Mouse (Mus musculus) heart, adult 2 months (tissue): ENCODE results near the gene Nhsl1. TPM values are rescaled to one million over a fixed set of nuclear protein-coding genes. Genes with fewer than 3 reads are reported as not detected.
A peak's percentile ranks its signal among the peaks of the same experiment; 100 is the strongest.

ENCODE experiments used
- DNase-seq, 2 experiments: peaks; one replicate each; pipeline ENCODE4 v3.0.0; 2021
- H3K27ac ChIP-seq: fragments of 200-600 bp; 2 replicates; pipeline ENCODE4 v1.8.1; 2022
- H3K27me3 ChIP-seq: fragments of 200-500 bp; 2 replicates; pipeline ENCODE4 v1.6.1; 2012; ENCODE audit warnings: mild to moderate bottlenecking, low read length, inconsistent platforms, mixed read lengths; ENCODE audit not compliant: control insufficient read depth, insufficient read depth
- H3K36me3 ChIP-seq: fragments of 200-500 bp; 2 replicates; pipeline ENCODE4 v1.6.1; 2012; ENCODE audit warnings: low read length, inconsistent platforms; ENCODE audit not compliant: control insufficient read depth, insufficient read depth
- H3K4me1 ChIP-seq: fragments of 200-500 bp; 2 replicates; pipeline ENCODE4 v1.6.1; 2011; ENCODE audit warnings: low read length; ENCODE audit not compliant: control insufficient read depth, insufficient read depth
- H3K4me3 ChIP-seq: fragments of 200-600 bp; 2 replicates; pipeline ENCODE4 v1.8.1; 2022
- H3K79me2 ChIP-seq: fragments of 200-500 bp; replicated peaks from 2 replicates; pipeline ENCODE4 v1.6.1; 2012; ENCODE audit warnings: mild to moderate bottlenecking, inconsistent platforms, low read length, moderate library complexity, mixed read lengths; ENCODE audit not compliant: control insufficient read depth, insufficient read depth
- H3K9ac ChIP-seq: fragments of 200-500 bp; 2 replicates; pipeline ENCODE4 v1.6.1; 2012; ENCODE audit warnings: low read depth, mild to moderate bottlenecking, control low read depth, inconsistent platforms, low read length, mixed read lengths
- CTCF ChIP-seq: fragments of 200-600 bp; IDR thresholded peaks from 2 replicates; pipeline ENCODE4 v1.8.1; 2022; ENCODE audit warnings: antibody characterized with exemption, mild to moderate bottlenecking, moderate library complexity
- EP300 ChIP-seq: fragments of 200-500 bp; IDR thresholded peaks from 2 replicates; pipeline ENCODE4 v1.6.1; 2011; ENCODE audit warnings: low read depth, low read length, control low read depth; ENCODE audit not compliant: insufficient read depth
- POLR2A ChIP-seq: fragments of 200-500 bp; IDR thresholded peaks from 2 replicates; pipeline ENCODE4 v1.6.1; 2011; ENCODE audit warnings: mild to moderate bottlenecking, low read depth, low read length, control low read depth; ENCODE audit not compliant: insufficient read depth
- WGBS: fragments of 180-500 bp; shearing (Covaris S2); methylation state at CpG from one replicate; pipeline ENCODE4 v1.1.7; 2018; 5-methylcytosine and 5-hydroxymethylcytosine counted together
- intact Hi-C: fragments of 180-260 bp; cut with DNase I; formaldehyde crosslinking; loops from one replicate; pipeline ENCODE4 v1.15.1; 2025
- polyA plus RNA-seq: library from polyadenylated mRNA; depleted of rRNA; stranded (reverse); fragments of >200 nt; gene quantifications from 2 replicates; pipeline ENCODE4 v1.2.3, GENCODE M21; 2012
- total RNA-seq, 2 experiments: library from RNA; stranded (reverse); gene quantifications; 2 replicates each; pipeline ENCODE4 v1.2.3; 2021

The Nhsl1 gene
- total and polyA plus RNA-seq, 3 experiments, result 6.8 to 17.4 (median 15.8) TPM

GRCm38 (mm10) chr10:18469279-18470135 lies 150.7 kb downstream of the Nhsl1 start:
- Histone ChIP-seq H3K79me2 (peaks cover 4% of the 10 kb centered on the region), H3K9ac (no peak overlapping the region), H3K36me3 (no peaks in the 10 kb centered on the region), H3K27me3 (no peaks in the 10 kb centered on the region), H3K4me1 (peaks cover 8% of the 10 kb centered on the region), H3K27ac (no peak overlapping the region), H3K4me3 (peak overlapping the region; percentile 16; the same call in 1 of the 2 replicates)
- 9% methylated on average over 17 of the region's 17 CpGs for WGBS
- no peak for DNase-seq
- intact Hi-C loops, result no loop called here
- TF ChIP-seq EP300, result no peak

DNA sequence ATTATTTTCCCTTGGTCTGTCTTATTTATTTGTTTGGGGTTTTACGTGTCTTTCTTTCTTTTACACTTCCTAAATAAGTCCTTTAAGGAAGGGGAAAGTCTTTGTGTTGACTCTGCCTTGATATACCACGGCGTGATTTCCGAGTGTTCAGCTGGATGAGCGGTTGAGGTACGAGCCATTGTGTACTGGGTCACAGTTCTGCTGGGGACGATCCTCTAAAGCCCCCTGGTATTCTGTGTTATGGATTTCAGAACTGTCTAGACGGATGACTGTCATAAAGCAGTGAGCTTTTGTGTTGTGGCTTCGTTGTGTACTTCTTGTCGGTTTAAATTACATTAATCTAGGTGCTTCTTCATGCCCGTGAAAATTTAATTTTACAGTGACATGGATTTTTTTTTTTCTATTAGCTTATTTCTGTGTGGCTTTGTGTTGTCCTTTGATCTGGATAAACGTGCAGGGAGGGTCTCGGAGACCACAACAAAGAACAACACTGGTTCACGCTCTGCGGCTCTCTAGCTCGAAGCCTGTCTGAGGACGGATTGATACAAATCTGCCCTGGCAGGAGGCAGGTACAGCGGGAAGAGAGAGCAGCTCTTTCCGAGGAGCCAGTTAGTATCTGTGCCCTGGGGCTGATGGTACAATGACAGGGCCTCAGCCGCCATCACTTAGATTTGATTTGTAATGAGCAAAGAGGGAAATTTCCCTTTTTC lies 151.7 kb downstream of the Nhsl1 start:
- Histone ChIP-seq H3K9ac (no peak overlapping the region), H3K36me3 (no peaks in the 10 kb centered on the region), H3K79me2 (peaks cover 4% of the 10 kb centered on the region), H3K4me1 (peaks cover 8% of the 10 kb centered on the region), H3K27me3 (no peaks in the 10 kb centered on the region), H3K4me3 (no peak overlapping the region), H3K27ac (no peak overlapping the region)
- no peak for DNase-seq
- 85% methylated on average over 20 of the region's 20 CpGs for WGBS
- intact Hi-C loops, result no loop called here
- TF ChIP-seq CTCF (no peak), POLR2A (no peak), EP300 (no peak)

GRCm38 (mm10) chr10:18471648-18472047 lies 152.9 kb downstream of the Nhsl1 start:
- WGBS, result 74% methylated on average over 5 of the region's 5 CpGs

DNA sequence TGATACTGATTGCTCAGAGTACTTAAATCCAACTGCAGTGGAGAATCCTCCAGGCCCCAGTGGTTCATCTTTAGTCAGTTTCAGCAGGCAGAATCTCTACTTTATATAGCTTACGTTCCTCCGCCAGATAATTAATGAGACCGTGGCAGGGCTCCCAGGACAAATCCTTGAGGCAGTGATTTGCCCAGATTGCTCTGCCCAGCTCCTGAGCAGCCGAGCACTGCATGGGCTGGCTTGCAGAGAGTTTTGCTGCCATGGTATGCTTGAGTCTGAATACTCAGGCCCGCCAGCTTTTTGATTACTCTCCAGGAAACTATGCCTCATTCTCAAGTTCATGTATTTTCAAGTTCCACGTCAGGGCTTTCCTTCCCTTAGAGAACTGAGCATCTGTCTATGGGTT lies 156.3 kb downstream of the Nhsl1 start:
- H3K4me3 ChIP-seq, result no peak overlapping the region
- H3K4me1 ChIP-seq, result no peaks in the 10 kb centered on the region; the same call in 1 of the 2 replicates
- no peaks in the 10 kb centered on the region for H3K27me3 ChIP-seq
- TF ChIP-seq CTCF (no peak), EP300 (no peak), POLR2A (no peak)
- intact Hi-C loops, result no loop called here
- no peak overlapping the region for H3K27ac ChIP-seq
- H3K9ac ChIP-seq, result no peak overlapping the region
- peaks cover 3% of the 10 kb centered on the region; the same call in 1 of the 2 replicates for H3K79me2 ChIP-seq
- 51% methylated on average over 6 of the region's 6 CpGs for WGBS
- no peaks in the 10 kb centered on the region for H3K36me3 ChIP-seq
- DNase-seq, result no peak

More at GRCm38 (mm10) chr10:18471648-18472047, 152.9 kb downstream of the Nhsl1 start:
- Histone ChIP-seq H3K4me1 (peaks cover 8% of the 10 kb centered on the region), H3K4me3 (no peak overlapping the region), H3K27ac (no peak overlapping the region), H3K36me3 (no peaks in the 10 kb centered on the region), H3K27me3 (no peaks in the 10 kb centered on the region), H3K9ac (no peak overlapping the region), H3K79me2 (peaks cover 4% of the 10 kb centered on the region)
- TF ChIP-seq CTCF (no peak), EP300 (no peak), POLR2A (no peak)
- DNase-seq, result no peak
- intact Hi-C loops, result no loop called here

DNA sequence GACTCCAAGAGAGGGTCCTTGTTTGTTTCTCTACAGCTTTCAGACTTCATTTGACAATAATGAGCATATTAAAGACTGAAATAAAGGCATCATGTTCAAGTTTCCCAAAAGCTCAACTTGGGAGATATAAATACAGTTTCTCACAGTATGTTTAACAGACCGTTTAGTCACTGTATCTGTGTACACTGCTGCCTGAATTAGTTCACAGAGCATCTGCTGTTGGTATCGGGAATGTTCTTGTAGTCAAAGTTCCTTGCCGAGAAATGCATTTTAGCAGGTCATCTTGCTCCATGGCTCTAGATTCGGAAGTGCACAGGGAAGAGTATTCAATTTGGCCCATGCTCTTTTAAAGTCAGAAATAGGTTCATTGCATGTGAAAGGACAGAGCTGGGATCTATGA lies 159.5 kb downstream of the Nhsl1 start:
- no peaks in the 10 kb centered on the region for H3K27me3 ChIP-seq
- no peak for TF ChIP-seq EP300
- no peak for TF ChIP-seq POLR2A
- no peak for TF ChIP-seq CTCF
- no peak overlapping the region for H3K9ac ChIP-seq
- DNase-seq, result no peak
- intact Hi-C loops, result no loop called here
- no peak overlapping the region for H3K27ac ChIP-seq
- WGBS, result 82% methylated on average over 4 of the region's 4 CpGs
- H3K79me2 ChIP-seq, result peaks cover 1% of the 10 kb centered on the region; the same call in 1 of the 2 replicates
- H3K4me3 ChIP-seq, result no peak overlapping the region
- H3K4me1 ChIP-seq, result peaks cover 1% of the 10 kb centered on the region
- H3K36me3 ChIP-seq, result no peaks in the 10 kb centered on the region; the same call in 1 of the 2 replicates

GRCm38 (mm10) chr10:18479285-18479684 lies 160.5 kb downstream of the Nhsl1 start:
- 96% methylated on average over 3 of the region's 3 CpGs for WGBS

More at GRCm38 (mm10) chr10:18479285-18479684, 160.5 kb downstream of the Nhsl1 start:
- Histone ChIP-seq H3K4me3 (no peak overlapping the region), H3K27me3 (no peaks in the 10 kb centered on the region), H3K27ac (no peak overlapping the region), H3K9ac (no peak overlapping the region), H3K36me3 (no peaks in the 10 kb centered on the region; the same call in 1 of the 2 replicates), H3K79me2 (peaks cover 1% of the 10 kb centered on the region; the same call in 1 of the 2 replicates), H3K4me1 (peaks cover 1% of the 10 kb centered on the region)
- no peak for TF ChIP-seq POLR2A
- DNase-seq, result no peak
- intact Hi-C loops, result no loop called here
